Mouse (Mus musculus) spleen, adult 2 months (tissue): ENCODE results near the gene Slc25a44. TPM values are rescaled to one million over a fixed set of nuclear protein-coding genes. Genes with fewer than 3 reads are reported as not detected.

Experiments used
- DNase-seq, 2 experiments: peaks; one replicate each; pipeline versions ENCODE4 v3.0.0 to v3.0.0-alpha.2; 2012 to 2021; ENCODE audit warnings: low spot score in 2 of 2, low read depth in 1 of 2
- H3K27ac ChIP-seq: fragments of 200-500 bp; 2 replicates; pipeline ENCODE4 v1.5.1; 2012; ENCODE audit warnings: low read length, inconsistent platforms; ENCODE audit not compliant: insufficient read depth
- H3K27me3 ChIP-seq: fragments of 200-500 bp; 2 replicates; pipeline ENCODE4 v1.6.1; 2012; ENCODE audit warnings: mild to moderate bottlenecking, moderate library complexity, low read length, inconsistent platforms; ENCODE audit not compliant: control insufficient read depth, insufficient read depth
- H3K36me3 ChIP-seq: fragments of 200-500 bp; 2 replicates; pipeline ENCODE4 v1.6.1; 2012; ENCODE audit warnings: mild to moderate bottlenecking, low read length, inconsistent platforms; ENCODE audit not compliant: control insufficient read depth, insufficient read depth
- H3K4me1 ChIP-seq: fragments of 200-500 bp; 2 replicates; pipeline ENCODE4 v1.6.1; 2011; ENCODE audit warnings: inconsistent platforms; ENCODE audit not compliant: control insufficient read depth, insufficient read depth, insufficient read length
- H3K4me3 ChIP-seq: fragments of 200-500 bp; 2 replicates; pipeline ENCODE4 v1.5.1; 2011; ENCODE audit warnings: mild to moderate bottlenecking, inconsistent platforms; ENCODE audit not compliant: insufficient read depth, insufficient read length; ENCODE audit errors: extremely low read depth
- CTCF ChIP-seq: fragments of 200-500 bp; IDR thresholded peaks from 2 replicates; pipeline ENCODE4 v1.5.1; 2011; ENCODE audit warnings: mild to moderate bottlenecking, inconsistent platforms; ENCODE audit not compliant: insufficient read depth, insufficient read length, insufficient replicate concordance; ENCODE audit errors: extremely low read depth
- POLR2A ChIP-seq: fragments of 200-500 bp; IDR thresholded peaks from 2 replicates; pipeline ENCODE4 v1.6.1; 2011; ENCODE audit warnings: low read depth, low read length, inconsistent platforms
- WGBS: fragments of 180-500 bp; shearing (Covaris S2); methylation state at CpG from one replicate; pipeline ENCODE4 v1.1.7; 2018; 5-methylcytosine and 5-hydroxymethylcytosine counted together
- polyA plus RNA-seq: library from polyadenylated mRNA; depleted of rRNA; stranded (reverse); fragments of >200 nt; gene quantifications from 2 replicates; pipeline ENCODE4 v1.2.3, GENCODE M21; 2012

Gene Slc25a44
- polyA plus RNA-seq, 1 experiment = 13.9 TPM

GRCm38 (mm10) chr3:88450379-88451131, 25.6 kb upstream of the Slc25a44 start:
- DNase-seq = no peak
- 90% methylated on average over 12 of the region's 12 CpGs for WGBS
- Histone ChIP-seq H3K36me3 (peaks cover 1% of the 10 kb centered on the region; the same call in 1 of the 2 replicates), H3K27me3 (no peaks in the 10 kb centered on the region), H3K4me3 (no peak overlapping the region), H3K4me1 (peaks cover 29% of the 10 kb centered on the region; the same call in 1 of the 2 replicates), H3K27ac (no peak overlapping the region)
- TF ChIP-seq POLR2A (no peak), CTCF (no peak)

- WGBS = 82% methylated on average over 21 of the region's 21 CpGs
Measured at GRCm38 (mm10) chr3:88449395-88450023, 24.6 kb upstream of the Slc25a44 start.

DNA sequence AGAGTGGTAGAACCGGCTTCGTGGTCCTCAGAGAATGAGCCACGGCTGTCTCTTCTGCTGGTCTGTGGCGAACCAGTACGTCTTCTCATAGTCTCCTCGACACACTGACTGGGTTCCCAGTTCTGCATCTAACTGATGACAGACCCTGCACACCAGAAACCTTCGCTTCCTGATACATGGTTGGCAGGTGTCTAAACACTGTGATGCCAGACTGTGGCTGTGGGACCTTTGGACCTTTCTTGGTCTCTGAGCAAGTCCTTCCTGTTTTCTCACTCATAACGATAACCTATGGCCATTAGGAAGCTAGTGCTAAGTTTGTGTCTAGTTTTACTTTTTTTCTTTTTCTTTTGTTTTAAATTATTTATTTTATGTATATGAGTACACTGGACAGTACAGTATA, 23.5 kb upstream of the Slc25a44 start:
- H3K36me3 ChIP-seq = peaks cover 1% of the 10 kb centered on the region; the same call in 1 of the 2 replicates
- H3K27ac ChIP-seq = no peak overlapping the region
- WGBS = 28% methylated on average over 8 of the region's 8 CpGs
- no peak for DNase-seq
- peaks cover 9% of the 10 kb centered on the region; the same call in 1 of the 2 replicates for H3K4me1 ChIP-seq
- TF ChIP-seq CTCF (no peak), POLR2A (no peak)
- no peaks in the 10 kb centered on the region for H3K27me3 ChIP-seq
- H3K4me3 ChIP-seq = no peak overlapping the region

More at GRCm38 (mm10) chr3:88449395-88450023, 24.6 kb upstream of the Slc25a44 start:
- Histone ChIP-seq H3K27ac (no peak overlapping the region), H3K4me3 (no peak overlapping the region), H3K4me1 (peaks cover 19% of the 10 kb centered on the region; the same call in 1 of the 2 replicates), H3K36me3 (peaks cover 1% of the 10 kb centered on the region; the same call in 1 of the 2 replicates), H3K27me3 (no peaks in the 10 kb centered on the region)
- no peak for TF ChIP-seq CTCF
- TF ChIP-seq POLR2A = no peak
- no peak for DNase-seq

- WGBS = 86% methylated on average over 8 of the region's 8 CpGs
- TF ChIP-seq CTCF (no peak), POLR2A (no peak)
- H3K4me3 ChIP-seq = no peak overlapping the region
- peaks cover 1% of the 10 kb centered on the region; the same call in 1 of the 2 replicates for H3K36me3 ChIP-seq
- no peak for DNase-seq
- peaks cover 3% of the 10 kb centered on the region; the same call in 1 of the 2 replicates for H3K4me1 ChIP-seq
- H3K27ac ChIP-seq = no peak overlapping the region
- H3K27me3 ChIP-seq = no peaks in the 10 kb centered on the region
Measured at GRCm38 (mm10) chr3:88447676-88448183, 22.8 kb upstream of the Slc25a44 start.

GRCm38 (mm10) chr3:88446471-88447123, 21.7 kb upstream of the Slc25a44 start:
- peaks cover 1% of the 10 kb centered on the region; the same call in 1 of the 2 replicates for H3K36me3 ChIP-seq
- no peak for DNase-seq
- no peak overlapping the region for H3K27ac ChIP-seq
- H3K4me3 ChIP-seq = no peak overlapping the region
- peaks cover 2% of the 10 kb centered on the region; the same call in 1 of the 2 replicates for H3K4me1 ChIP-seq
- TF ChIP-seq CTCF (no peak), POLR2A (no peak)
- H3K27me3 ChIP-seq = no peaks in the 10 kb centered on the region
- WGBS = 39% methylated on average over 8 of the region's 8 CpGs

- 79% methylated on average over 7 of the region's 7 CpGs for WGBS
- no peak overlapping the region for H3K4me3 ChIP-seq
- TF ChIP-seq POLR2A = no peak
- TF ChIP-seq CTCF = no peak
Measured at GRCm38 (mm10) chr3:88442888-88443287, 17.9 kb upstream of the Slc25a44 start.

More at GRCm38 (mm10) chr3:88442888-88443287, 17.9 kb upstream of the Slc25a44 start:
- no peak for DNase-seq
- Histone ChIP-seq H3K4me1 (peaks cover 3% of the 10 kb centered on the region; the same call in 1 of the 2 replicates), H3K36me3 (peaks cover 1% of the 10 kb centered on the region; the same call in 1 of the 2 replicates), H3K27ac (no peak overlapping the region), H3K27me3 (no peaks in the 10 kb centered on the region)
